Mouse (Mus musculus) lung, postnatal 25 days (tissue): ENCODE measurements around the gene Clcn3.
A peak's percentile ranks its signal among the peaks of the same experiment; 100 is the strongest.

ENCODE experiments used
- DNase-seq: peaks from one replicate; pipeline ENCODE4 v3.0.0; 2022; ENCODE audit warnings: low spot score

The Clcn3 gene

DNA sequence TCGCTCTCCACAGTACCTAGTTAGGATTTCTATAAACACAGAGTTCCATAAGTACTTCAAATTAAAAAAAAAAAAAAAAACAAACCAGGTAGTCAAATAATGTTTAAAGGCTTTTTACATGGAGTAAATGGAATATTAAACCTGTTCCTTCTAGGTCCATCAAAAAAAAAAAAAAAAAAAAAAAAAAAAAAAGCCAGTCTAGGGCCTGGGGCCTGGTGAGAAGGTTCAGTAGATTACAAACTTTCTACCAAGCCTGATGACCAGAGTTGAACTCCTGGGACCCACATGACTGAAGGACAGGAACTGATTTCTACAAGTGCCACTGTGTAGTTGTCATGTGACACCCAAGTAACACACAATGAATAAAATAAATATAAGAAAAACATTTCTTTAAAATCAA lies 31.3 kb downstream of the Clcn3 start:
- no peak for DNase-seq

DNA sequence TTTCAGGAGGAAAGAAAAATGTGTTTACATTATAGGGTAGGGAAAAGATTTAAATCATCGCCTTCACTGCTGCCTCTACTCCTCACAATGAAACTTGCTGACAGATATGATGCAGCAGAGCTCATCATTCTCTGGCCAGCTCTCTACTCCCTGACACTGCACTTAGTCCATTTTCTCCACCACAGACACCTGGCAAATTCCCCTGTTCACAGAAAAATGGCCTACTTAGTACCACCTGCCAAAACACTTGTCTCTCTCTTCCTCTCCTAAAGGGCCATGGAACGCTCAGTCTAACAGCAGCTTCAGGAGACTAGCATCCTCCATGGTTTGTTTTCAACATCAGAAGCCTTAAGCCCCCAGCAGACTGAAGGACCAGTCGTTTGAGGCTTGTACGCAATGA lies 31.8 kb downstream of the Clcn3 start:
- DNase-seq: no peak

DNA sequence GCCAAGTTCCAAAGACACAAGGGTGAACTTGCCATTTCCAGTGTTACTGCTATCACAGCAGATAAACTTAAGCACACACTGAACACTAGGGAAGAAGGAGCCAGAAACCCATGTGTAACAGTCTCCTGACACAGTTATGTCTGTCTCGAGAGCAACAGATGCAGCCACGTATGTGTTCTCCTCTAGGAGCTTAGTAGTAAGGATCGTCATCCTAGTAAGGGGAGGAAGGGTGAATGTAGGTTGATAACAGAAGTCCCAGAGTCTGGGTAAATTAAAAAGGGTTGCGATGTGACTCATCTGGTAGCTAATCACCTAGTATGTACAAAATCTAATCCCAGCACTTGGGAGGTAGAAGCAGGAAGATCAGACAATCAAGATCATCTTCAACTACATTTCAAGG lies 33.2 kb downstream of the Clcn3 start:
- DNase-seq: no peak

DNA sequence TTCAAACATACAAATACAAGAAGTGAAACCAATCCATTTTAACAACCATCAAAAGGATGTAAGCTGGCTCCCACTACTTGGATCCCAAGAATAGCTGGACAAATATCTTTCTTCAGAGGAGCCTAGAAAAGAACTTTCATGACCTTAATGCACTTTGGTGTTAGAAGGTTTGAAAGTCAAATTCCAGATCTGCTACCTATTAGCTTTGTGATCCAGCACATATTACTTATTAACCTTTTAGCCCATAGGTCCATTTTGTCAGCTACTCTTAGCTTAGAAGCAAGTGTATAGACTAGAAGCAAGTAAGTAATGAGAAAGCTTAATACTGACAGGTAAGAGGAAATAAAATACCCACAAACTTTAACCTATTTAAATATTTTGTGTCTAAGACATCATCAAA lies 35.6 kb downstream of the Clcn3 start:
- DNase-seq: no peak

DNA sequence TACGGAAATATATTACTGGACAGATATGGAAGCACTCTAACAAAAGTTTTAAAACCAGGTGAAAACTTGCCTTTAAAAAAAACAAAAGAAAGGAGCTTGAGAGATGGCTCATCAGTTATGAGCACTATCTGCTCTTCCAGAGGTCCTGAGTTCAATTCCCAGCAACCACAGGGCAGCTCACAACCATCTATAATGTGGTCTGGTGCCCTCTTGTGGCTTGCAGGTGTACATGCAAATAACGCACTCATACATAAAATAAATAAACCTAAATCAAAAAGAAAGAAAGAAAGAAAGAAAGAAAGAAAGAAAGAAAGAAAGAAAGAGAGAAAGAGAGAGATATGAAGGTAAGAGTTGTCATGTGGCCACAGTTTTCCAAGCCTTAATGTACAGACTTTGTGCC lies 40.2 kb downstream of the Clcn3 start:
- DNase-seq: no peak

DNA sequence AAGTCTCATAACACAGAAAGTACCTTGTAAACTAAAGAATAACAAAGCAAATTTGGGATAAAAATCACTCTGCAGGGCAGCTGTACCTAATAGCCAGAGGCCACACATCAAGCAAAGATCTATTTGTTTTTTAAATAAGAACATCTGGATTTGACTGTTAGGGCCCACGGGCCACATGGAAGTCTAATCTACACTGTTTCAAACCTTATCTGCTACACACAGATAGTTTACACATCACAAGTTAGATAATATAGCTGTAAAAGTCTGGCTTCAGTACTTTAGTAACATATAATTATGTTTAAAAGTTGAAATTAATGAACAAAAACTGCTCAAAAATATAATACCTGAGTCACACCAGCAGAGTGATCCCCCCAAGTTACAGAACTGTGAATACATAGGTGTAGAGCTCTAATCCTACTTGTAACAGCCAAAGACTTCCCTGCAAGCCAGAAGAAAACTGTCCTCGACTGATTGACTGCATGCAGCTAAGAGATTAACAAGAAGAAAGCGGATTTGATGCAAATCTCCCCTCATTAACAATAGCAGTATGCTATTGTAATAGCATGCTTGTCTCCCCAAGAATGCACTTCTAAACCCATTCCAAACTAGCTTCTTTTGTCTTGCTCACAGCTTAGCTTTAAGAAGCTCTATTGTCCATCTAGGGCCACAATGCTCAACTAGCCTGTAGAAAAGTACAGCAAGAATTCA lies 44.2 kb downstream of the Clcn3 start:
- no peak for DNase-seq

DNA sequence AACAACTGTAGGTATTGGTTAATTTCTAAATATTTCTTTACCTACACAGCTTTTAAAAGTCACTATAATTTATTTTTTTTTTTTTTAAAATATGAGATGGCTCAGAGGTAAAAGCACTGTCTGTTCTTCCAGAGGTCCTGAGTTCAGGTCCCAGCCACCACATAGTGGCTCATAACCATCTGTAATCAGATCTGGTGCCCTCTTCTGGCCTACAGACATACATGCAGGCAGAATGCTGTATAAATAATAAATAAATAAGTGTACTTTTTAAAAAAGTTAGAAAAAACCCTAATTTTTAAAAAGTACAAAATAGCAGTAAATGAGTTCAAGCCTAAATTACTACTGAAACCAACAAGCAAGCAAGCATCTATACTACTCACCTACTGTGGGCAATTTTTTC lies 49.5 kb downstream of the Clcn3 start:
- DNase-seq: no peak

DNA sequence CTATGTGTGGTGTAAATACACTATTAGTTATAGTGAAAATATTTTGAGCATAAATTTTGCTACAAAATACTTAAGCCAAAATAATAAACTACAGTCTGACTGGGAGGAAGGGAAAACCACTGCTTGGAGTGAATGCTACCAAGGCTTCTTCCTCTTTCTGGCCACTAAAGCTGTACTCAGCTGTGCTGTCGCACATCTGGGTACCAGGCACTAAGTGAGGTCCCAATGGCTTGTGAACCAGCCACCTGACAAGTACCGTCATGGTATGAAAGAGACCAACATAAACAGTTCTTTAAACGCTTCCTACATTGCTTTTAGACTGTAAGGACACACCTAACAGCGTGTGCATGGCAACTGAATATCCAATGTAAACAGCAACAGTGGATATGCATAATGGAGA lies 62.9 kb downstream of the Clcn3 start:
- DNase-seq: no peak

DNA sequence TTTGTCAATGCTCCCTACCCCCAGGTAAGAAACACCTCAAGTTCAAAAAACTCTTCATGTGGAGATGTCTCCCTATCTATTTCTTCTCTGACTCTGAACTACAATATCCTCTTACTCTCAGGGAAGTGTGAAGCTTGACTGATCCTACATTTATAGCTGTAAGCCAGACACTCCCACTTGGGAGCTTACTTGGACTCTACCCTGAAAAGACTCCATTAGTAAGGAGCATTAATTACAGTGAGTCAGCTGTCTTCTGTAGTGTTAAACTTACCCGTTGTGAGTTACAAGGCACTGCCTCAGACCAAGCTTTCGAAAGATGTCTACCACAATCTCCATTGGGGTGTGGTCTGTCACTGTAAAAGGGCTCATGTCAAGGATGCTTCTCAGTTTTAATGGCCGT lies 64.0 kb downstream of the Clcn3 start:
- DNase-seq: no peak

DNA sequence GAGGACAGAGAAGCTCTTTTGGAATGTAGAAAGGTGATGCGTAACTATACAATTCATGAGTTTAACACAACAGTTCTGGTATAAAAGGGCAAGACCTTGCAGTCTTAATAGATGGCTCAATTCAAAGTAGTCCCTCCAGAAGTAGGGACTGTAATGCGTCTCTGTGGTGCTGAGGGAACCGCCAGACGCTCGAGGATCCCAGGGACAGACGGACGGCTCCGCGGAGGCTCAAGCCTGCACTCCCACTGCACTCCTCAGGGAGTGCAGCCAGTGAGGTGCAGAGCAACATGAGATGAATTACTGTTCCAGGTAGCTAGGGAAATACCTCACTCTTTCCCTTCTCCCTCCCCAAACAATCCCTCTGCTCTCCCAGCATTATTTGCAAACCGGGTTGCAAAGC lies 70.5 kb downstream of the Clcn3 start:
- DNase-seq: no peak

DNA sequence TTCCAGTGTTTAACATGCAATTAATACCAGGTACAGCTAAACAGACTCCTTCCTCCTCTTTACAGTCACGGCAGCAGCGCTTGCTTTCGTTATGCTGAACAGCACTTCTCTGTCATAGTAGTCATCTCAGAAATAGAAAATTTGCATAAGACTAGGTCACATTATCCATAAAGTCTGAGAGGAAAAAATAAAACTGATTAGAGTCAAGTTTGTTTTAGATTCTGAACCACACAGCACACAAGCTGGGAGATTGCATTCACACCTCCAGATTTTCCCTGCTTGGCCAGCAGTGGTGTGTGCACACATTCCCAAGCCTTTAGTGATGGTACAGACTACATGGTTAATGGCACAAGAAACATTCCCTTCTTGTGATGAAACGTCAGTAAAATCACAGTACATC lies 71.0 kb downstream of the Clcn3 start:
- peak; percentile 5 for DNase-seq

DNA sequence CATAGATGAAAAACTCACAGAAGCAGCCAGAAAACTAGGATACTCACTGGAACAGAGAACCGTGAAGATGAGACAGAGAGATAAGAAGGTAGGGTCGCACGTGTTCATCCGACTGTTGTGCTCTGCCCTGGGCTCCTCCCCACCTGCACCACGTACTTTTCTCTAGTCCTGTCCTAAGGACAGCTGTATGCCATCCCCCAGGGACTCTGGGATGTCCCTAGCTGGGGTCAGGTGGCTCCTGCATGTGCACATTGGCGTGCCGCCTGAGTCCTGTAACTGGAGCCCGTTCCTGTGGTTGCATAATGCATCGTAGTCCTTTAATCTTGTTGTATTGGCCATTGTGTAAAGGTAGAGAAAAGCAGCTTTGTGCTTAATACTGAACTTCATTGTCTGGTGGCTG lies 83.0 kb downstream of the Clcn3 start:
- no peak for DNase-seq

DNA sequence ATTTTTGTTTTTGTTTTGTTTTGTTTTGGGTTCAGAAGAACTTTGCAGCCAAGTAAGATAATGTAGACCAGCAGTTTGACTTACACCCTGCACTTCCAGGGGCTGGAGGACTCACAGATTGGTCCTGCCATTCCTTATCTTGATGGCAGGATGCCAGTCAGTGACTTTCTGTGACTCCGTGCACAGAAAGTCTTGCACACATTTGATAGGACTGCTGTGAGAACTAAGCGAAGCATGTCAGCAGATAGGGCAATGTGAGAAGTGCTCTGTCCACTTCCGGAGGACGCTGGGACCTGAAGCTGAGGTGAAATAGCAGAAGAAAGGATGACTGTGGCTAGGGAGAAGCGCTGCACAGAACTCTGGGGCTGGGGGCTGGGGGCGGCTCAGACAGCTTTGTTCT lies 87.2 kb downstream of the Clcn3 start:
- no peak for DNase-seq

DNA sequence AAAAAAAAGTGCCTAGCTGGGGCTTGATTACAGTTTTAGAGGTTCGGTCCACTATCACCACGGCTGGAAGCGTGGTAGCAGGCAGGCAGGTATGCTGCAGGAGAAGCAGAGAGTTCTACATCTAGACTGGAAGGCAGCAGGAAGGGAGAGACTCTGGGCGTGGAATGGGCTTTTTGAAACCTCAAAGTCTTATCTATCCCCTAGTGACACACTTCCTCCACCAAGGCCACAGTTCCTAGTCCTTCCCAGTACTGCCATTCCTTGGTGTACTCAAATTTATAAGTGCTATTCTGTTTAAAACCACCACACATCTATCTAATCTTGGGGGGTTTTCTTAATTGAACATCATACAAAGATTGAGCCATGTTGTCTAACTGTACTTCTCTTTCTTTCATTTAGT lies 91.3 kb downstream of the Clcn3 start:
- no peak for DNase-seq

DNA sequence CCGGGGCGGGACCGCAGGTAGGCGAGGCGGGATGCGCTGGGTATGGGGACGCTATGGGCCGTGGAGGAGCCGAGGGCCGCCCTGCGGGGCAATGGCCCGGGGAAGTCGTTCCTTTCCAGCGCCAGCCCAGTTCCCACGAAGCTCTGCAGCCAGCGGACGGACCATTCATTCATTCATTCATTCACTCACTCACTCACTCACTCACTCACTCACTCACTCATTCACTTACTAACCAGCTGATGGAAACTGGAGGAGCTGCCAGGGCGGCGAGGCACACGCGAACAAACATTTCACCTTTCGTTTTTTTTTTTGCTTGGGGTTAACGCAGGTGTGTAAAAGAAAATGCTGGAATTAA lies 92.6 kb downstream of the Clcn3 start:
- DNase-seq: no peak

DNA sequence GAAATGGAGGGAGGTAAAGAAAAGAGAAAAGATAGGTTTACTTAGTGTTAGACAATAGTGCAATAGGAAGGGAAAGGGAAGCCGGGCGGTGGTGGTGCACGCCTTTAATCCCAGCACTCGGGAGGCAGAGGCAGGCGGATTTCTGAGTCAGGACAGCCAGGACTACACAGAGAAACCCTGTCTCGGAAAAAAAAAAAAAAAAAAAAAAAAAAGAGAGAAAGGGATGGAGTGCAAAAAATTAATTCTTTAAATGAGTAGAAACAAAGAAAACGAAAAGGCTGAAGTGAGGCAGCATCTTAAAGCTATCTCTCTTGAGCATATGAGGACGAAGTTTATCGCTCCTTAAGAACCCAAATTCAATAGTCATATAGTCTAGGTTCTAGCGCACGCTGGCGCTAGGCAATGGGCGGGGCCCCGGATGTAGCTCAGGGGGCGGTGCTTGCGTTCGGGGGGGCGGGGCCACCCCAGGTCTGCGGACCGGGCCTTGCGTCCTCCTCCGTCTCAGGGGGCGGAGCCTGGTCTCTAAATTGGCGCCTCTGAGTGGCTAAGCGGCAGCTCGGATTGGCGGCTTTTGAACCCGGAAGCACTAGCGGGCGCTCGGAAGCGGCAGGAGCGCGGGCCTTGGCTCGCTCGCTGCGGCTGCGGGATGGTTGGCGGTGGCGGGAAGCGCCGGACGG lies 93.1 kb downstream of the Clcn3 start, which contains the start of gene Hpf1:
Hpf1 (plus strand) TSS at position 576 of the 677 bp plus-strand sequence.
- DNase-seq: peak; percentile 97

DNA sequence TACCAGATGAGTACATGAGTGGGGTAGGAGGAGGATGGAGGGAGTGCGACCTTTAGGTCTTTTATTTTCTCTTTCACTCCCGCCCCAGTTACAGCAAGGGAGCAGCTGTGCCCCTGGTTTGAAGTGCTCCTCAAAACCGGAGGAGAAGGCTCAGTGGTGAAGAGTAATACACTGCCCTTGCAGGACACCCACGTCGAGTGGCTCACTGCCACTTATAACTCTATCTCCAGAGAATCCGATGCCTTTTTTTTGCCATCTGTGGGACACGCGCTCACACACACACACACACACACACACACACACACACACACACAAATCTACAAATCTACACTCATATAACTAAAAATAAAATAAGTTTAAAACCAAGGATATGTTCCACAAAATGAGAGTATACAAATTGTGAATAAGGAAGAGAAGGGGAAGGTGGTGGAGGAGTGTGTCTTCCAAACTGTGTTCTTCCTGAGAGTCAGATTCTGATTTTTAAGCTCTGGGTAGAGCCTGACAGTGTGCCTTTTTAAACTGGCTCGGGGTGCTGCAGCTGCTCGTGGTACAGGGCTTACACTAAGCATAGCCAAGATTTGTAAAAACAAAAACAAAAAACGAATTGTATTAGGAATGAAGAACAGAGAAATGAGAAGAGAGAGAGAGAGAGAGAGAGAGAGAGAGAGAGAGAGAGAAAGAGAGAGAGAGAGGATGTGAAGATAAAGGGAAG lies 93.8 kb downstream of the Clcn3 start:
- no peak for DNase-seq

DNA sequence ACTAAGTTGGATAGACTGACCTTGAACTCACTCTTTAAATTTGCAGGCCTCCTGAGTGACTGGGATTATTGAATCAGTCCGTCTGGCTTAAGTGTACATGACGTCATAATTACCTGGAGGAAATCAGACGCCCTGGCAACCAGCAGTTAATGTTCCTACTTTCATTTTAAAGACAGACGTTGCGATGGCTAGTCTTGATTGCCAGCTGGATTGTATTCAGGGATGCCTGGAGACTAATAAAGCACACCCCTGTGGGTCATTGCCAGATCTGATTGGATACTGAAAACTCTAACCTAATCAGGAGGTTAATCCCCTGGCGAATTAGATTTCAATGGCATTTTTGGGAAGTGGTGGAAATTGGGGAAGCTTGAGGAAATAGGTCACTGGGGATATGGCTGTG lies 96.4 kb downstream of the Clcn3 start:
- no peak for DNase-seq

DNA sequence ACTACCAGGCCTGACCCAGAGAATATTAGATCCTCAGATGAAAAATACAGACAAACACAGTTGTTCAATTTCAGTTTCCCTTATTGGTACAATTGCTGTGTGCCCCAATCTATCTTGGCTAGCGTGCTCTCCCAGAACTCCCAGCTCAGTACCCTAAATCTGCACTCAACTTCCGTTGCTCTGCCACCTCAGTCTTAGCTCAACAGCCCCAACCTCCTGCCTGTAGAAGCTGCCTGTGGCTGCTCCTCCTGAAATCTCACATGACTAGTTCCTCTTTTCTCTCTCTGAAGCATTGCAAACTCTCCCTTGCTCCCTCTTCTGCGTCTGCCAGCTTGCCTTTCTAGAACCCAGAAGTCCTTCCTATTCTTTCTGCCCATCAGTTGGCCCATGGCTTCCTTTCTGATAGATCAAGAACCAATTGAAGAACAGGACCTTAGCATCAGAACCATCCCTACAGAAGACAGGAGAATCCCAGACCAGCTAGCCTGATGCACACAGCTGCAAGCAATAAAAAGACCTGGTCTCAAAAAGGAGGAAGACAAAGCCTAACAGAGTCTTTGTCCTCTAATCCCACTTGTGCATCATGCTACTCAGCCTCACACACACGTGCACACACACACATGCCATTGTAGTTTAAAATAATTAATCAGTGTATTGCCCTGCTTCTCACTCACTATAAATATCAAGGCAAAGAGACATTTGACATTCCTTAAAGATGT lies 99.5 kb downstream of the Clcn3 start:
- no peak for DNase-seq

DNA sequence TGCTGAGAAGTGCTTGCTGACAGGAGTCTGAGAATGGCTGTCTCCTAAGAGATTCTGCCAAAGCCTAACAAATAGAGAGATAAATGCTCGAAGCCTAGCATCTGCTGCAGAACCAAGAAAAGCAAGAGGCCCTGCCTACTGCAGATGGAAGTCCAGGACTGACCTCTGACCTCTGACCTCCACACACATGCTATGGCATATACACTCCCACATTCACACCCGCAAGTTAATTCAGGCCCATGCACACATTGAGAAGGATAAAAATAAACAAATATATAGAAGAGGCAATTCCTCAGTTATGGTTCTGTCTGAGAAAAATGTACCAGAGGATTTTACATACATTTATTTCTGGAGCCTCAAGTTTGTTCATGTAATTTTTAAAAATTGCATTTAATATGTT lies 104.5 kb downstream of the Clcn3 start:
- no peak for DNase-seq

DNA sequence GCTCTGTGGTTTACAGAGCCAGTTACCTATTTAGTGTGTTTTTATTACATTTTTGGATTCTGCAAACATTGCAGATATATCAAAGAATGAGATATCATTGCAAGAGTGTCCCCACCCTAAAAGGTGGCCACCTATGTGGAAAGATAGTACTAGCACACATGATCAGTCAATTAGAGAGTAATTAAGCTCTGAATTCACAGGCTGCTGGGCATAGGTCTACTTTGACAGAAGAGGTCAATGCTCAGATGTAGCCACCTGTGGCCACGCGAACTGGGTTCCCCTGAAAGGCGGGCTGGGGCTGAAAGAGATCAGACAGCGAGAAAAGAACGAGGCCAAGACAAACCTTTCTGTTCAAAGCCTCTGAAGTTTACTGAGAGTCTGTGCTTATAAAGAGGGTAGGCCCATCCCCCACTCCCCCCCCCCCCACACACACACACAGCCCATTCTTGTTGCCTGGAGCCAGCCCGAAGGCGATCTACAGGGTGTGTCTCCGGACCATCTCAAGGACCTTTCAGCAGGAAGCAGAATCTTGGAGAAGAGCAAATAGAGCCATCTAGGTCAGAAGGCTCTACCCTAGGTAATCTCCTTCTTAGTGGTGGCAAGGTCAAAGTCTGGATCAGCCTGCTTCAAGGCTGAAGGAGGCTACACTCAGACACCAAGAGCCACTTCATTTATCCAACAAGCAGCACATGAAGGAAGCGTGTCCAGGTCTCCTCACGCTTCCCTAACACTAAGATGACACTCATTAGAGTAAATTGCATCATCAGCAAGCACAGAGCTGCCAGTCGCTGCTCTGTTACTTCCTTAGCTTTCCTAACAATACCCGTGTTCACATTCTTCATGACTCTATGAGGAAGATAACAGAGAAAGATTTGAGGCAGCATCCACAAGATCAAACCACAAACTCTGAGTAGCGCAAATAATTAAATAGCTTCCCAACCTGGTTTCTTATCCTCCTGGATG lies 112.6 kb downstream of the Clcn3 start:
- DNase-seq: no peak

DNA sequence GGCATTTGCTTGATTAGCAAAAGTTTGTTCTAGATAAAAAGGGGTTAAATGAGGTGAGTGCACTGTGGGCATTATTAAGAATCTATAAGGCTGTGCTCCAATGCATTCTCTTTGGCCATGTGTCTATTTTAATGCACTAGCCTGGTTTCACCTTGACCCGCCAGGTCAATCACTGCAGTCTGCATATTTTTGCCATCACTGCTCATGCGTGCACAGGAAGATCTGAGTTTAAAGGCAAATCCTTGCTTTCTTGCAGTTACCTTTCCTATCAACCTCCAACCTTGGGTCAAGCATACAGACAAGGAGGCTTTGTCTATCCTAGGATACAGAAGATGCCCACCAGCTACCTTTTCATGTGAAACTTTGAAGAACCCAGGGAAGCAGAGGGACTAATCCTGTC lies 113.3 kb downstream of the Clcn3 start:
- no peak for DNase-seq
